Mouse (Mus musculus) kidney, adult 2 months (tissue): ENCODE results near the gene Wdr73. TPM values are rescaled to one million over a fixed set of nuclear protein-coding genes. Genes with fewer than 3 reads are reported as not detected.
A peak's percentile ranks its signal among the peaks of the same experiment; 100 is the strongest.

Experiments
- DNase-seq: peaks from one replicate; pipeline ENCODE4 v3.0.0; 2021
- H3K27ac ChIP-seq: fragments of 200-500 bp; 2 replicates; pipeline ENCODE4 v1.5.1; 2012; ENCODE audit warnings: low read depth, low read length, control low read depth, inconsistent platforms; ENCODE audit not compliant: insufficient read depth
- H3K27me3 ChIP-seq: fragments of 200-500 bp; replicated peaks from 2 replicates; pipeline ENCODE4 v1.6.1; 2012; ENCODE audit warnings: mild to moderate bottlenecking, moderate library complexity, low read length, inconsistent platforms; ENCODE audit not compliant: control insufficient read depth, insufficient read depth
- H3K36me3 ChIP-seq: fragments of 200-500 bp; 2 replicates; pipeline ENCODE4 v1.6.1; 2012; ENCODE audit warnings: mild to moderate bottlenecking, moderate library complexity, low read length, inconsistent platforms; ENCODE audit not compliant: control insufficient read depth, insufficient read depth
- H3K4me1 ChIP-seq: fragments of 200-500 bp; 2 replicates; pipeline ENCODE4 v1.6.1; 2011; ENCODE audit warnings: low read length; ENCODE audit not compliant: control insufficient read depth, insufficient read depth
- H3K4me3 ChIP-seq: fragments of 200-500 bp; 2 replicates; pipeline ENCODE4 v1.5.1; 2011; ENCODE audit warnings: mild to moderate bottlenecking, low read depth, low read length, control low read depth; ENCODE audit not compliant: insufficient read depth
- CTCF ChIP-seq: fragments of 200-500 bp; conservative IDR thresholded peaks from 2 replicates; pipeline ENCODE4 v1.5.1; 2011; ENCODE audit warnings: low read depth, mild to moderate bottlenecking, control low read depth, low read length, moderate library complexity, mixed read lengths; ENCODE audit not compliant: insufficient read depth, insufficient read length
- POLR2A ChIP-seq: fragments of 200-500 bp; IDR thresholded peaks from one replicate; pipeline ENCODE4 v1.6.1; 2011; ENCODE audit warnings: low read depth, low read length, control low read depth
- WGBS: fragments of 180-500 bp; shearing (Covaris S2); methylation state at CpG from one replicate; pipeline ENCODE4 v1.1.7; 2018; 5-methylcytosine and 5-hydroxymethylcytosine counted together
- polyA plus RNA-seq: library from polyadenylated mRNA; depleted of rRNA; stranded (reverse); fragments of >200 nt; gene quantifications from 2 replicates; pipeline ENCODE4 v1.2.3, GENCODE M21; 2012

Gene Wdr73
- polyA plus RNA-seq, 1 experiment = 16.1 TPM

GRCm38 (mm10) chr7:80931618-80932207, 30.6 kb upstream of the Wdr73 start:
- DNase-seq = no peak
- Histone ChIP-seq H3K27me3 (no peaks in the 10 kb centered on the region), H3K36me3 (peaks cover 8% of the 10 kb centered on the region), H3K27ac (no peak overlapping the region), H3K4me1 (peaks cover 16% of the 10 kb centered on the region; the same call in 1 of the 2 replicates), H3K4me3 (no peak overlapping the region)
- WGBS = 59% methylated on average over 8 of the region's 8 CpGs
- TF ChIP-seq POLR2A (no peak), CTCF (no peak)

- DNase-seq = no peak
- Histone ChIP-seq H3K27ac (no peak overlapping the region), H3K4me3 (no peak overlapping the region), H3K36me3 (peaks cover 5% of the 10 kb centered on the region), H3K27me3 (no peaks in the 10 kb centered on the region), H3K4me1 (no peaks in the 10 kb centered on the region)
- no peak for TF ChIP-seq CTCF
- TF ChIP-seq POLR2A = no peak
- 79% methylated on average over 2 of the region's 2 CpGs for WGBS
These were observed 22.1 kb upstream of the Wdr73 start for GRCm38 (mm10) chr7:80923165-80923564.

DNA sequence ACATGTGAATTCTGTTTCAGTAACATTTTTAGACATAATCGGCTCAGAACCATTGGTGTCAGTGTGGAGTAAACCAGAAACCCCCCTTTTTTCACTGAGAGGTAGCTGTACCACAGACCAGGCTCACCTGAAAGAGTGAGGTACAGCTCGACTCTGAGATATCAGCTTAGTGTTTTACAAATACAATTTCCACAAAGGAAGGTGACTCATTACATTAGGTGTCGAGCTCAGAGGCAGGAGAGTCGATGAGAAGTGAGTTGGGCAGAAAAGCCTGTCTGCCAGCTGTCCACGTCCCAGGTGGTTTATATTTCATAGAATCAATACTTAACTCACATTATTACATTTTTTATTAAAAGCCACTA, 18.6 kb upstream of the Wdr73 start:
- H3K36me3 ChIP-seq = peaks cover 10% of the 10 kb centered on the region
- DNase-seq = no peak
- H3K4me3 ChIP-seq = no peak overlapping the region
- no peaks in the 10 kb centered on the region for H3K27me3 ChIP-seq
- no peaks in the 10 kb centered on the region; the same call in 1 of the 2 replicates for H3K4me1 ChIP-seq
- TF ChIP-seq CTCF = no peak
- TF ChIP-seq POLR2A = no peak
- H3K27ac ChIP-seq = no peak overlapping the region
- WGBS = 82% methylated on average over 5 of the region's 5 CpGs

GRCm38 (mm10) chr7:80918982-80919646, 18.0 kb upstream of the Wdr73 start:
- DNase-seq = no peak
- WGBS = 73% methylated on average over 8 of the region's 8 CpGs

GRCm38 (mm10) chr7:80917916-80918465, 16.9 kb upstream of the Wdr73 start:
- Histone ChIP-seq H3K36me3 (peaks cover 8% of the 10 kb centered on the region), H3K4me1 (no peaks in the 10 kb centered on the region; the same call in 1 of the 2 replicates), H3K27me3 (no peaks in the 10 kb centered on the region), H3K27ac (no peak overlapping the region), H3K4me3 (no peak overlapping the region)
- TF ChIP-seq CTCF (no peak), POLR2A (no peak)
- peak; percentile 67 for DNase-seq
- WGBS = 51% methylated on average over 4 of the region's 4 CpGs

More at GRCm38 (mm10) chr7:80918982-80919646, 18.0 kb upstream of the Wdr73 start:
- Histone ChIP-seq H3K36me3 (peaks cover 10% of the 10 kb centered on the region), H3K27ac (no peak overlapping the region), H3K4me3 (no peak overlapping the region), H3K27me3 (no peaks in the 10 kb centered on the region), H3K4me1 (no peaks in the 10 kb centered on the region; the same call in 1 of the 2 replicates)
- no peak for TF ChIP-seq CTCF
- no peak for TF ChIP-seq POLR2A

DNA sequence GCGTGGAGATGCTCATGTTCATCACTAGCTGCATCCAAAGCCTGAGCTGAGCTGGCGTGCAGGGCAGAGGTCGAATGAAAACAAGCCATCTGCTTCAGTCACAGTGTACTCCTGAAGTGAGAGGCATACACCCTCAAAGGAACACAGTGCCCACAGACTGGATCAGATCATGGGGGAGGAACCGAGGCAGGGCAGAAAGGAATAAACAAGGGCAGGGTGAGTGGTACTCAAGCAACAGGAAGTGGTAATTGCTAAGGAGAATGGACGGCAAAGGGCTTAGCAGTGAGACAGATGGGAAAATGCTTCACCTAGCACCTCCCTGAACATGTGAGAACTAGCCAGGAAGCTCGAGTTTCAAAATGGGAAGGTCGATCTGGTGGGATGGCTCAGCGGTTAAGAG, 11.4 kb upstream of the Wdr73 start:
- peaks cover 4% of the 10 kb centered on the region; the same call in 1 of the 2 replicates for H3K36me3 ChIP-seq
- DNase-seq = no peak
- no peaks in the 10 kb centered on the region for H3K27me3 ChIP-seq
- H3K4me1 ChIP-seq = no peaks in the 10 kb centered on the region
- WGBS = 69% methylated on average over 8 of the region's 8 CpGs
- H3K27ac ChIP-seq = peak overlapping the region; percentile 67
- TF ChIP-seq CTCF (no peak), POLR2A (no peak)
- no peak overlapping the region for H3K4me3 ChIP-seq

- no peaks in the 10 kb centered on the region for H3K4me1 ChIP-seq
- no peak overlapping the region for H3K27ac ChIP-seq
- WGBS = 69% methylated on average over 7 of the region's 7 CpGs
- no peaks in the 10 kb centered on the region for H3K27me3 ChIP-seq
- H3K4me3 ChIP-seq = no peak overlapping the region
- peak; percentile 37 for DNase-seq
- TF ChIP-seq POLR2A (no peak), CTCF (no peak)
- H3K36me3 ChIP-seq = peaks cover 2% of the 10 kb centered on the region; the same call in 1 of the 2 replicates
These were observed 10.0 kb upstream of the Wdr73 start for GRCm38 (mm10) chr7:80911053-80911452.
